Mouse (Mus musculus): ENCODE measurements around the gene Nosip.
"Not testable (repeated sequence)": the region's sequence is repeated elsewhere in the genome, so short reads cannot be mapped to it uniquely, and the experiment has no call there.

Nosip gene

DNA sequence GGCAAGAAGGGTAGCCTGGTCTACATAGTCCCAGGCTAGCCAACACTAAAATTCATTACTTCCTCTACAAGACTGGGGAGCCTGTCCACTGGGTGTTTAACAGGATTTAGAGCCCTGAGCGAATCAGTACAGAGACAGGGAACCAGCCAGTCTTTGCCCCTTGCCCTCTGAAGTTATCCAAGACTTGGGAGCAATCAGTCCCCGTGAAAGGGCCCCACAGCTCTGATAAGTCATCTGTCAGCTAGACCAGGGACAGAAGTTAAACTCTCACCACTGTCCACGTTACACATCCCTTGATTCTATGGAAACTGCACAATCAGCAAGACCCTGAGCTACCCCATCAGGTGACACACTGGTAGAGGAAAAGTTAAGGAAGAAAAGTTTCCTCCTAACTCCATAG, 50.3 kb downstream of the Nosip start:
- no peak for DNase-seq (ENCODE audit: low read depth, low spot score)

DNA sequence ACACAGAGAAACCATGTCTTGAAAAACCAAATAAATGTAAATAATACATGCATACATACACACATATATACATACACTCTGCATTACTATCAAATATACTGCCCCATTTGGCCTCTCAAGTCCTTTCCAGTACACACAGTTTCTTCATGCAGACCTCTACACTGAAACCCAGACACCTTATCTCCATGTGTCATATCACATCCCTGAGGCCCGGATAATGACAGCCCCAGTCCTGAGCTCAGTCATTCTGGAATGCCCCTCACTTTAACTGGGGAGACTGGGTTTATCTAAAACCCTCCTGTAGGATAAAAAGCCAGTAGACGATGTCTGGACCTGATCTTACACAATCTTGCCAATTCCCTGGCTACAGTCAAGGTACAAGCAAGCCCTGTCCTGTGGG, 51.2 kb downstream of the Nosip start:
- no peak for DNase-seq (ENCODE audit: low read depth, low spot score)

DNA sequence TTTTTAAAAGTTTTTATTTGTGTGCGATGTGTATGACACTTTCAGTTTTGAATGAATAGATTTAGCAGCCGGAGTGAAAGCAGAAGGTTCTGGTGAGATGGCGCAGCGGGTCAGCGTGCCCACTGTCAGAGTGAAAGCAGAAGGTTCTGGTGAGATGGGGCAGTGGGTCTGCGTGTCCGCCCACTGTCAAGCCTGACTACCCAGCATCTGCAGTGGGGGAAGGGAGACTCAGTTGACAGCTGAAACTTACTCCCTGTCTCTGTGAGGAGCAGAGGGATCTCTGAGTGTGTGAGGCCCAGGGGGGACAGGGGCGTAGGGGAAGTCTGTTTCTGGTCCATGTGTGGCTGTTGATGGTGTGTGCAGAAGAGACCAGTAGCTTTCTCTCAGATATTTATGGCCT, 55.3 kb downstream of the Nosip start:
- no peak for DNase-seq (ENCODE audit: low read depth, low spot score)

DNA sequence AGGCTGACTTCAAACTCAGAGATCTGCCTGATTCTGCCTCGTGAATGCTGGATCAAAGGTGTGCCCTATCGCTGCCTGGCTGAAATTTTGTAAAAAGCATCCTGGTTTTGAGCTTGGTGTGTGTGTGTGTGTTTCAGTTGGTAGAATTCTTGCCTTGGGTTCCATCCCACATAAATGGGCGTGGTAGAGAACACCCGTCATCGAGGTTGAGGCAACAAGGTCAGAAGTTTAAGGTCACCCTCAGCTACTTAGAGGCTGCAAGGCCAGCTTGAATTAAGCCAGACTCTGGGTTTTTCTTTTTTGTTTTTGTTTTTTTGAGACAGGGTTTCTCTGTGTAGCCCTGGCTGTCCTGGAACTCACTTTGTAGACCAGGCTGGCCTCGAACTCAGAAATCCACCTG, 56.1 kb downstream of the Nosip start:
- DNase-seq (ENCODE audit: low read depth, low spot score) = no peak

DNA sequence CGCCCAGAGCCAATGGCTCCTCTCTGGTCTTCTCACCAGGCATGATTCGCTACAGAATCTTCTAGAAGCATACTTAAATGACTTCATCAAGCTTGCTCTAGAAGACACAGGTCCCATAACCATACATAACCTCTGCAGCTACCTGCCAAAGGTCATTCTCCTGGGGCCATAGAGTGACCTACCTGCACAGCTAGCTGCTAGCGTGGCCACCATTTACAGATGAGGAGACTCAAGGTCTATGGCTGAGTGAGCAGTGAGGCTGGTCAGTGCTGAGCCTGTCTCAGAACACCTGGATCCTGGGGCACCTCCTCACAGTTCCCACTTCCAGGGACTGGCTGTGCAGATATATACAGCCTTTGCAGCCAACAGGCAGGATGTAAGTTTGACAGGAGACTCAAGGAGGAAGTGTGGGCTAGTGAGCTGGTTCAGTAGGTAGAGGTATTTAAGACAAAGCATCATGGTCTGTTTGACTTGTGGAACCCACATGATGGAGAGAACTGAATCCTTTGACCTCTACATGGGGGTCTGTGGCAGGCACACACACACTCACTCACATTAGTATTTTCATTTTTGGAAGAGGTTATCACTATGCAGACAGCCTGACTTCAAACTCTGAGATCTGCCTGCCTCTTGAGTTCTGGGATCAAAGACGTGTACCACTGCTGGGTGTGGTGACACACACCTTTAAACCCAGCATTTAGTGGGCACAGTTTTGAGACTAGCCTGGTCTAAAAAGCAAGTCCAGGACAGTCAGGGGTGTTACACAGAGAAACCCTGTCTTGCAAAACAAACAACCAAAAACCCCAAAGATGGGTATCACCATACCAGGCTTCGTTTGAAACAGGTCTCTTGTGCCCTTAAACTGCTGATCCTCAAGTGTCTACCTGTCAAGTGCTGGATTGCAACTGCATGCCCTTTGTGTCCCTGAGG, 57.8 kb downstream of the Nosip start:
- DNase-seq (ENCODE audit: low read depth, low spot score) = no peak

DNA sequence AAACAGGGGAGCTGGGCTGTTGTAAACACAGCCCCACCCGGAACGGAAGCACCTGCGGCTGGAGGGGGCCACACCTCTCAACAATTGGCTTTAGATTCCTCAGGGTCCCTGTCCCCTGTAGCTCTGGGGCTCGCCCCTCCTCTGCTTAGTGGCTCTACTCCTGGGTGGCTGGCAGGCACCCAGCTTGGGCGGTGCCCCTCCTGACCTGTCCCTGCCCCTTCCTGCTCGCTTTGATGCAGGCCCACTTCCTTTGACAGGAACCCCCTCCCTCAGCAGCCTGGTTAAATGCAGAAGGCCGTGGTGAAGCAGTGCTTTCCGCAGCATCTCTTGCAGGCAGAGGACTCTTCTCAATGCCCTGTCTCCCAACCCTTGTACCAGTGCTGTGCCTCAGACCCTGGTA, 59.2 kb downstream of the Nosip start:
- no peak for DNase-seq (ENCODE audit: low read depth, low spot score)

DNA sequence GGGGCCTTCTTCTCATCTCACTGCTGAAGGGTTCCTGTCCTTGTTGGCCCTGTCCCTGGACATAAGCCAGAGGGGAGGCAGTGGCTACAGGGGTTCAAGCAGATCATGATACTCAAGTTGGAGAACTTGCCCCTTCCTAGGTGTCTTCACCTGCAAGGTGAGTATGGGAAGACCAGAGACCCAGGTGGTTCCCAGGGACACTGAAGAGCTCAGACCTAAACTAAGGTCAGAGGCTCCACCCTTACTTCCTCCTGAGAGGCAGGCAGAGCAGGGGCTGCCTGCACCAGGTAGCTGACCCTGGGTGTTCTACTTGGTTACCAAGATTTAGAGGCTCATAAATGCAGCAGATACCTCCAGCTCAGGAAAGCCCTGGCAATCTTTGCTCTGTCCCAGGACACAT, 59.7 kb downstream of the Nosip start:
- no peak for DNase-seq (ENCODE audit: low read depth, low spot score)

DNA sequence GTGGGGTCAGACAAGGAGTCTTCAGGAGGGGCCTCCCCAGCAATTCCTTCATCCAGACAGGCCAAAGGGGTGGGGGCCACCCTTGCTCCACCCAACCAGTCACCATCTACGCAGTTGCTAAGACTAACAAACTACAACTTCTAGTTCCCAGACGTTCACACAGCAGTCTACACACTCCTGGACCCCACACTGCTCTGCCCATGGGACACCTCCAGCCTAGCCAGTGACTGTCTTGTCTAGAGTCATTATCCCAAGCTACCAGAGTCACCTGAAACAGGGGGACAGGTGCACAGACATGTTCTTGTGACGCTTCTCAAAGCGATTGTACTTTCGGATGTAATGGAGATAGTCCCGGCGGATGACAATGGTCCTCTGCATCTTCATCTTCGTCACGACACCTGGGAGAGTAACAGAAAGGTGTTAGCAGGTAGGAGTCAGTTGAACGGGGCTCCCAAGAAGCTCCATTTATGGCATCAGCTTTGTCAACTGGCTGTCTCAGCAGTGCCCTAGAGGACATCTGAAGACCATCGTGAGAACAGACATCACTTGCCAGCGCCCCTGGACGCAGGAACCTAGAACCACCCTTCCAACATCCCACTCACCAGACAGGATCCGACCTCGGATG, 60.4 kb downstream of the Nosip start:
- DNase-seq (ENCODE audit: low read depth, low spot score) = no peak

DNA sequence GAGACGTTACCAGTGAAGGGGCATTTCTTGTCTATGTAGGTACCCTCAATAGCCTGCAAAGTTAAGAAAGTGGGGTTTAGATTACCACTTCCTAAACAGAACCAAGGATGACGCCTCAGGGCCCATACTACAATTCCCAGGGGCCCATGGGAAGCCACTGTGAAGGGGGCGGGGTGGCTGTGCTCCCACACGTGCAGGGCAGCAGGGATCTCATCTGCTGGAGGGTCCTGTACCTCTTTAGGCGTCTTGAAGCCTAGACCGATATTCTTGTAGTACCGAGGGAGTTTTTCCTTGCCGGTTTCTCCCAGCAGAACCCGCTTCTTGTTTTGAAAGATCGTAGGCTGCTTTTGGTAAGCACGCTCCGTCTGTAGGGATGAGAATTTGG, 60.9 kb downstream of the Nosip start:
- no peak for DNase-seq (ENCODE audit: low read depth, low spot score)

DNA sequence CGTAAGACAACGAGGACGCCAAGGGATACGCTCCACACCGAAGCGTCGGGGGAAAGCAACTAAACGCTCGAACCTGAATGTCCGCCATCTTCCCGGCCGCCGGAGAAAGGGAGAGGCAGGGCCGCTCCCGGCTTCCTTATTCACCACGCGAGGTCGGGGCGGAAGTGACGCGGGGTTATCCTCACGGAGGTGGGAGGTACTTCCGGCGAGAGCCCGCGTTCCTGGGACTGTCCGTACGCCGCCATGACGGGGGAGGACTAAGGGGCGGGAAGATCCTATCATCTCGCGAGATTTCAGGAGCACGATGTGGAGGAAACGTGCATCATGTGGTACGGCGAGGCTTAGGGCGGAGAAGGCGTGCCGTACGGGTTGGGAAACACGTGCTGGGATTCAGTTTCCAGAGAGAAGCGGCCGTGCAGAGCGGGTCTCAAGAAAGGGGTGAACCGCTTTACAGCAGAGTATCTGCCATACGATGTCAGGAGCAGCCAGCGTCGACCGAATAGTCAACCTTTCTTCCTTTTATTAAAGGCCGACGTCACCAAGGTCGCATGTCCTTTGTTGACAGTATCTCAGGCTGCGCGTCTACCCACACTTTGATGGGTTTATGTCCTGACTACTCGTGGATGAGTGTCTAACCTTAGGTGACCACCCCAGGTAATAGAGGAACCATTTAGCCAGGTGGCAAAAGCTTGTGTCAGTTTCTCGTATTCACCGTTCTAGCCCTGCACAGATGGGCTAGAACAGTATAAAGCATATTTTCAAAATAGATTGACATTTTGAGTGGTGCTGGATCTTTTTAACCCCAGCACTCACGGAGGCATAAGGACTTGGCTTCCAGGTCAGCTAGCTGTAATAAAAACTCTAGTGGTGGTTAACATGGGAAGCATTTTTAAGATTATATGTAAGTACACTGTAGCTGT, 62.3 kb downstream of the Nosip start, which contains the start of gene Rps11:
Rps11 (minus strand) TSS at position 216 of the 920 bp plus-strand sequence.
- DNase-seq (ENCODE audit: low read depth, low spot score) = peak; percentile 100

DNA sequence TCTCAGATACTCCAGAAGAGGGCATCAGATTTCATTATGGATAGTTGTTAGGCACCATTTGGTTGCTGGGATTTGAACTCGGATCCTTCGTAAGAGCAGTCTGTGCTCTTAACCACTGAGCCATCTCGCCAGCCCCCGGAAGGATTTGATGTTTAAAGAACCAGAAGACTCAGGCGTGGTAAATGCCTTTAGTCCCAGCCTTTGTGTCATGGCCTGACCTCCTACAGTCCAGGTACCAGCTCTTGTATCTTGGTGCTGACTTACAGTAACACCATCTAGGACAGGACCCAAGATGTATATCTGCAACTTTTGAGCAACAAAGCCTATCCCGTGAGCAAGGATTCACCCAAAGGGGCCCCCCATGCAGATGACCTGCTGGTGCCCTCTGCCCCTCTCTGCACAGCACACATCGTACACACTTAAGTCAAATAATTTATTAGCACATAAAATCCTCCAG, 62.9 kb downstream of the Nosip start:
- DNase-seq (ENCODE audit: low read depth, low spot score) = peak; percentile 67

DNA sequence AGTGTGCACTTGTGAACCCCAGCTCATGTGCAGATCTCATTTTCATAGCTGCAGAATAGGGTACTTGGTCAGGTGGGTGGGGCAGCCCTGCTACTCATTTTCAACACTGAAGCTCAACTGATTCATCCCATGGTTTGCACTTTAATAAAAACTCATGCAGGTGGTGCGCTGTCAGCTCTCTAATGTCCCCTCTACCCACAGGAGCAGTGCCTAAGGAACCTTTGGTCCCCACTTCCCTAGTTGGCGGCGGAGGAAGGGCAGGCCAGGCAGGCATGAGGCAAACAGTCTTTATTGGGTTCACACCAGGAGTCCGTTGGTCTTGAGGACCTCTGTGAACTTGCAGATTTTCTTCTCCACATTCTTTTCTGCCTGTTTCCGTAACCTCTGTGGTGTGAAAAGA, 63.4 kb downstream of the Nosip start:
- DNase-seq (ENCODE audit: low read depth, low spot score) = not testable (repeated sequence)

DNA sequence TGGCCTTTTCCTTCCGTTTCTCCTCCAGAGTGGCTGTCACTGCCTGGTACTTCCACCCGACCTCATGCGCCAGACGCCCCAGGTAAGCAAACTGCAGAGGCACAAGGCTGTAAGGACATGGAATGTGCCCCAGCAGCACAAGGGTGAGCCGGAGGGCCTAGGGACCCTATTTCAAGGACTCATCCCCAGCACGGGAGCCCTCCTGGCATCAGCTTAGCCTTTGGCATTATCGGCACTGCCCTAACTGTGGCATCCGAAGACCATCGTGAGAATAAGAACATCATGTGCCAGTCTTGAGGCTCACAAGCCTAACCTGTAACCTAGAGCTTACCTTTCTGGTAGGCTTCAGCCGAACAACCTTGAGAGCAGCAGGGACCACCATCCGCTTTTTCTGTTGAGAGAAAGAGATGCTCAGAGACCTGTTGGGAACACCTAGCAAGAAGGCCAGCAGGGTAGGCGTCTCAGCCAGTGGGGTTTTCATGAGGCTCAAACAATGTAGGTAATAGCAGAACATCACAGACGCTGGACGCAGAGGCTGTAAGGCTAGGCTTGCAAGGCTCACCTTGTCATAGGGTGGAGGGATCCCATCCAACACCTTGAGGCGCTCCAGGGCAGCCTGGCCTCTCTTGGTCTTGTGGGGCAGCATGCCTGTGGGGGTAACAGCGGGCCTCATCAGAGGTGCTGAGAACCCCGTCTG, 64.1 kb downstream of the Nosip start:
- DNase-seq (ENCODE audit: low read depth, low spot score) = no peak

DNA sequence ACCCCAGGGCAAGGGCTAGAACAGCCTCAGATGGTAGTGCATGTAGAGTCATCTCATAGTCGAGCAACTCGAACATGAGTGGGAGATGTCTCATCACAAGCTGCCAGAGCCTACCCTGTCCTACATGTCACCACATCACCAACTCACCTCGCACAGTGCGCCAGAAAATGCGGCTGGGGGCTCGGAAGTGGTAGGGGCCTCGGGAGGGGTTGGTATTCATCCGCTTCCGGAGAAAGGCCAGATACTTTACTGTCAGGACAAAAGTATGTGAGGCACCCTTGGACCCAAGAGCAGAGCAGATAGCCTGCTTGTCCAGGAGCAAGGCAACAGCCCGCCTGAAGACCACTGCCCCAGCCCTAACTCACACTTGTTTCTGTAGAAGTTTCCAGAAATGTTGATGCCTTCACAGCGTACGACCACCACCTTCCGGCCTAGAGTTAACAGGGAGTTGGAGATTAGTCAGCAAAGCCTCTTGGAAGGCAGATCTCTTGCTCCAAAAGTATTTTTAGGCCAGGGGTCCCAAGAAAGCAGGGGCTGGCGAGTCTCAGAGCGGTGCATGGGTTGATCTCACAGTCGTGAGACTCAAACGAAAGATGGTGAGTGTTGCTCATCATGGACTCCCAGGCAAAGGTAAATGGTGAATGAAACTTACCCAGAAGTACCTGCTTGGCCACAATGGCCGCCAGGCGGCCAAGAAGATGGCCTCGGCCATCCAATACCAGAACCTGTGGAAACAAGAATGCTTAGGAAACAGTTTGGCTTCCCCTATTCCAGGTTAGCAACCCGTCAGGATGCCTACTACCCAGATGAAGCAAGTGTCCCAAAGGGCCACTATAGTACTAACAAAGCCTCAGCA, 64.8 kb downstream of the Nosip start:
- DNase-seq (ENCODE audit: low read depth, low spot score) = no peak

Measured in forelimb bud, embryonic 11.5 days (tissue).